Mouse (Mus musculus): Measurements from ENCODE around the gene Tmem238l.

Gene Tmem238l

GRCm38 (mm10) chr11:66996446-66996845 lies 40.0 kb downstream of the Tmem238l start:
- Histone ChIP-seq H3K36me3 (ENCODE audit: control insufficient read depth, insufficient read depth, low read length, poor library complexity, severe bottlenecking) (no peaks in the 10 kb centered on the region), H3K27me3 (ENCODE audit: control insufficient read depth, insufficient read depth, low read length, poor library complexity, severe bottlenecking) (no peaks in the 10 kb centered on the region)
- no peak for DNase-seq (ENCODE audit: low read depth, low spot score)

GRCm38 (mm10) chr11:66998467-66999403 lies 42.3 kb downstream of the Tmem238l start:
- Histone ChIP-seq H3K27me3 (ENCODE audit: control insufficient read depth, insufficient read depth, low read length, poor library complexity, severe bottlenecking) (no peaks in the 10 kb centered on the region), H3K36me3 (ENCODE audit: control insufficient read depth, insufficient read depth, low read length, poor library complexity, severe bottlenecking) (no peaks in the 10 kb centered on the region)
- no peak for DNase-seq (ENCODE audit: low read depth, low spot score)

GRCm38 (mm10) chr11:67000671-67001070 lies 44.2 kb downstream of the Tmem238l start:
- H3K27me3 ChIP-seq (ENCODE audit: control insufficient read depth, insufficient read depth, low read length, poor library complexity, severe bottlenecking) = no peaks in the 10 kb centered on the region
- H3K36me3 ChIP-seq (ENCODE audit: control insufficient read depth, insufficient read depth, low read length, poor library complexity, severe bottlenecking) = no peaks in the 10 kb centered on the region
- no peak for DNase-seq (ENCODE audit: low read depth, low spot score)

- no peak for DNase-seq (ENCODE audit: low read depth, low spot score)
- Histone ChIP-seq H3K36me3 (ENCODE audit: control insufficient read depth, insufficient read depth, low read length, poor library complexity, severe bottlenecking) (no peaks in the 10 kb centered on the region), H3K27me3 (ENCODE audit: control insufficient read depth, insufficient read depth, low read length, poor library complexity, severe bottlenecking) (no peaks in the 10 kb centered on the region)
Observed at GRCm38 (mm10) chr11:67001717-67002116, 45.3 kb downstream of the Tmem238l start.

GRCm38 (mm10) chr11:67002911-67003310 lies 46.5 kb downstream of the Tmem238l start:
- H3K36me3 ChIP-seq (ENCODE audit: control insufficient read depth, insufficient read depth, low read length, poor library complexity, severe bottlenecking) = no peaks in the 10 kb centered on the region
- no peak for DNase-seq (ENCODE audit: low read depth, low spot score)
- no peaks in the 10 kb centered on the region for H3K27me3 ChIP-seq (ENCODE audit: control insufficient read depth, insufficient read depth, low read length, poor library complexity, severe bottlenecking)

GRCm38 (mm10) chr11:67007961-67008360 lies 51.5 kb downstream of the Tmem238l start:
- no peaks in the 10 kb centered on the region for H3K27me3 ChIP-seq (ENCODE audit: control insufficient read depth, insufficient read depth, low read length, poor library complexity, severe bottlenecking)
- no peaks in the 10 kb centered on the region for H3K36me3 ChIP-seq (ENCODE audit: control insufficient read depth, insufficient read depth, low read length, poor library complexity, severe bottlenecking)
- no peak for DNase-seq (ENCODE audit: low read depth, low spot score)

- H3K36me3 ChIP-seq (ENCODE audit: control insufficient read depth, insufficient read depth, low read length, poor library complexity, severe bottlenecking) = no peaks in the 10 kb centered on the region
- no peak for DNase-seq (ENCODE audit: low read depth, low spot score)
- no peaks in the 10 kb centered on the region for H3K27me3 ChIP-seq (ENCODE audit: control insufficient read depth, insufficient read depth, low read length, poor library complexity, severe bottlenecking)
Observed at GRCm38 (mm10) chr11:67008528-67008927, 52.1 kb downstream of the Tmem238l start.

GRCm38 (mm10) chr11:67010430-67010829 lies 54.0 kb downstream of the Tmem238l start:
- H3K27me3 ChIP-seq (ENCODE audit: control insufficient read depth, insufficient read depth, low read length, poor library complexity, severe bottlenecking) = no peaks in the 10 kb centered on the region
- no peaks in the 10 kb centered on the region for H3K36me3 ChIP-seq (ENCODE audit: control insufficient read depth, insufficient read depth, low read length, poor library complexity, severe bottlenecking)
- DNase-seq (ENCODE audit: low read depth, low spot score) = no peak

GRCm38 (mm10) chr11:67011635-67012034 lies 55.2 kb downstream of the Tmem238l start:
- H3K36me3 ChIP-seq (ENCODE audit: control insufficient read depth, insufficient read depth, low read length, poor library complexity, severe bottlenecking) = no peaks in the 10 kb centered on the region
- no peaks in the 10 kb centered on the region for H3K27me3 ChIP-seq (ENCODE audit: control insufficient read depth, insufficient read depth, low read length, poor library complexity, severe bottlenecking)
- DNase-seq (ENCODE audit: low read depth, low spot score) = no peak

All from splenic B cell, adult 2 months (primary cell).